Mouse (Mus musculus) ovary, postnatal 14 days (tissue): Measurements from ENCODE around the gene Slc35g2.

Experiments
- DNase-seq: peaks from one replicate; pipeline ENCODE4 v3.0.0; 2022; ENCODE audit warnings: low spot score

Slc35g2 gene

DNA sequence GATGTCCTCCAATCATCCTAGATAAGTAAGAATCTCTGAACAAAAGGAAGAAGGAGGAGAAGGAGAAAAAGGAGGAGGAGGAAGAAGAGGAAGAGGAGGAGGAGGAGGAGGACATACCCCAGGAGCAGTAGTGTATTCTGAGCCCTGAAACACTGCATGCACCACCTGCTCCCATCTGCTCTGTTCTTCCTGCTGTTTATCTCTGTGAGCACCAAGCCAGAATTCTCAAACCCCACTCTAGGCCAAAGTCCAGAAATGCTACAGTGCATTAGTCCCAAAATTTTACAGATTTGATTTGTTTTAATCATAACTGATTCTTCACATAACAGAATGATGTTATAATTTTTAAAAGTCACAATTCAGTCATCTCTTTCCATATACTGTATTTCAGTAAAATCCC is 11.9 kb downstream of the Slc35g2 start:
- DNase-seq: no peak

DNA sequence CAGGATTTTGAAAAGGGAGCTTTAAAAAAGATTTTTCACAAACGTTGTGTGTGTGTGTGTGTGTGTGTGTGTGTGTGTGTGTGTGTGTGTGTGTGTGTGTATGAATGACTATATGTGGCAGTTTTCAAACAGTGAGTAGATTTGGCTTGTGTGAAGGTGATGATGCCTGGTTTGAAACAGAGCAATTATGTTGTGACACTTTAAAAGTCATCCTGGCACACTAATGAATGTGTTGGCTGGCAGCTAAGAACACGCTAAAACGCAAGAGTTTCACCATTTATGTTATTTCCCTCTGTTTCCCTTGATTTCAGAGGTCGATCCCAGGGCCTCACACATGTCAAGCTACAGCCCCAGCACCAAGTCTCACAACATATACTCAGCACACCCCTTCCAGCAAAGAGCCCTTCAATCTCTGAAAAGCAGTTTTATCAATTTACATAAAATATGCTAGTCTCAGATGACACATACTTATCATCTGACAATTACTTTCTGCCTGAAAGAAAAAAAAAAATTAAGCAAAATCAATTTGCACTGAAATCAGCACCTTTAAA is 12.8 kb downstream of the Slc35g2 start:
- DNase-seq: no peak

GRCm38 (mm10) chr9:100555686-100556085 is 15.2 kb downstream of the Slc35g2 start:
- DNase-seq: no peak

GRCm38 (mm10) chr9:100548313-100548712 is 22.6 kb downstream of the Slc35g2 start:
- no peak for DNase-seq

- DNase-seq: no peak
Observed at GRCm38 (mm10) chr9:100546594-100546910, 24.3 kb downstream of the Slc35g2 start.

GRCm38 (mm10) chr9:100545715-100546593 is 24.9 kb downstream of the Slc35g2 start, which contains the start of gene Nck1:
Gene Nck1 (minus strand): TSS chr9:100546134.
- peak; percentile 97 for DNase-seq

DNA sequence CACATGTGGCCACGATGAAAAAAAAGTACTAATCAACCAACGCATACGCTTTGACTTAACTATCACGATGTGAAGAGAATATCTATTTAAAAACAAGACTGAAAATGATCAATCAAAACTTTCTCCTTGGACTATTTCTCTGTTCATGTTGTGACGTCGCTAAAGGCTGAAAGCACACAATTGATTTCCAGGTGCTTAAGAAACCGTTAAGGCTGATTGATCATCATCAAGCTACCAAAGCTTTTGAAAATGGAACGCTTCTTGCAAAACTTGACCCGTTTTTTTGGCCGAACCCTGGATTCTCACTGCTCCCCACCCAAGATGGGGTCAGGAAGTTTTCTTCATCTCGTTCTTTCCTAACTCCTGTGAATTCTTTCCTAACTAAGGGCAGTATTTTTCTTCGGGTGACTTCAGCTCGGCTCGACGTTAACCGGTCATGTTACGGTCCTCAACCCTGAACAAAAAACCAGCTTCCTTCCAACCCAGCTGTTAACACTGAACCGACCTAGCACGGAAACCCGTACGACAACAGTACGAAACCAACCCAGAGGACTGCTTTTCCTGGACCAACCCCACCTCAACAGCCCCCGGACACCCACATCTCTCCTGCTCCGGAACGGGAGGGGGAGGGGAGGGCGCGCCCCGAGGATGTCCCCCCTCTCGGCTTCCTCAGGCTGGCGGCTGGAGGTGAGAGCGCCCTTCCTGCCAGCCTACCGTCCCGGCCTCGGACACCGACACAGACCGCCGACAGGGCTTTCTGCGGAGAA is 25.8 kb downstream of the Slc35g2 start:
- no peak for DNase-seq

DNA sequence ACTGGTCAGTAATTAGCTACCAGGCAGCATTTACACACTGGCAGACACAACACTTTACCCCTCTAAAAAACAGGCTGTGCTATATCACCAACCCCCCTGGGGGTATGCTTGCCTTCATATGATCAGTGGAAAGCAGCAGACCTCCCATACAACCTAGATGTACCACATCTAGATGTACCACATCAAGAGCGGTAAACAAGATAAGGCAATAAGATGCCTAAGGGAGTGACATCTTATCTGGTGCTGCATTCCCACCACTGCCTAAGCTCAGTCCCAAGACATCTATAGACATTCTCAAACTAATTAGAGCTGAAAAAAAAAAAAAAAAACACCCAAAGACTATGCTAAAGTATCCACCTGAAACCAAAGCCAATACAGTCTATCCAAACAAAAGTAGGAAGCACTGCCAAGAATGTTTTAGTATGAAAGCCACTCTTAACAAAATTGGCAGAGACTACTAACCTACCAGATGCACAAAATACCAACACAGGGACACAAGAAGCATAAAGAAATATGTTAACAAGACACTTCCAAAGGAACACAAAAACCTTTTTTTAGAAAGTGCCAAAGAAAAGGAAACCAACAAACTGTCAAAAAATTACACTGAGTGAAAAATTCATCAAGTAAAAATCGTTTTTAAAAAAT is 35.1 kb downstream of the Slc35g2 start:
- DNase-seq: no peak

DNA sequence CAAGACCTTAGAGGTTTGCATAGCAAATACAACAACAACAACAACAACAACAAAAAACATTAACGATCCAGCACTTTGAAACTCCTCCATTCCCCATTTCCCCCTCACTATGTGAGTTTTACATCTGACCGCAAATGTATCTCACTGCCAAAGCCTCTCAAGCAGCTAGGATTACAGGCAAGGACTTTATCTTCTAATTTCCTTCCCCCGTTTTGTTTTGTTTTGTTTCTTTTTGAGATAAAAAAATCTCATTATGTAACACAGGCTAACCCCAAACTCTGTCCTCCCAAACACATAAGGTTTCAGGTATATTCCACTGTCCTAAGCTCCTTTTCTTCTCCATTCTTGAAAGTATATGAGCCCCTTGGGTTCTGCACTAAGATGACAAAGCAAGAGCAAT is 36.2 kb downstream of the Slc35g2 start:
- DNase-seq: no peak

GRCm38 (mm10) chr9:100532847-100533505 is 37.9 kb downstream of the Slc35g2 start:
- no peak for DNase-seq

GRCm38 (mm10) chr9:100531296-100531695 is 39.6 kb downstream of the Slc35g2 start:
- DNase-seq: no peak

DNA sequence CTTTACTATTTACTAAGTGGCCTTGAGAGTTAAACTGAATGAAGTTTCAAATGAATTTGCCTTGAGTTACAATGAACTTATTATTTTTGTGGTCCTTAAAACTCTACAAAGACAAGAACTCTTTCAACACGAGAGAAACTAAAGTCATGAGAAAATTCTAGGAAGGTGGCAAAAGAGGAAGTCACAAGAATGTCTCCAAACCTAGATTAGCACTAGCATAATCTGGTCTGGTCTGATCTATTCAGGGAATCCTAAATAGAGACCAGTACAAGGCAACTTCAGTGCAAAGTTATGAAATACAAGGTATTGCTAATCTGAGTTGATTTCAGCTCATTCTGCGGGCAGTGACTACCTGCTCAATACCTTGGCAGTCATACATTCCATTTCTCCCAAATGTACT is 45.7 kb downstream of the Slc35g2 start:
- no peak for DNase-seq

DNA sequence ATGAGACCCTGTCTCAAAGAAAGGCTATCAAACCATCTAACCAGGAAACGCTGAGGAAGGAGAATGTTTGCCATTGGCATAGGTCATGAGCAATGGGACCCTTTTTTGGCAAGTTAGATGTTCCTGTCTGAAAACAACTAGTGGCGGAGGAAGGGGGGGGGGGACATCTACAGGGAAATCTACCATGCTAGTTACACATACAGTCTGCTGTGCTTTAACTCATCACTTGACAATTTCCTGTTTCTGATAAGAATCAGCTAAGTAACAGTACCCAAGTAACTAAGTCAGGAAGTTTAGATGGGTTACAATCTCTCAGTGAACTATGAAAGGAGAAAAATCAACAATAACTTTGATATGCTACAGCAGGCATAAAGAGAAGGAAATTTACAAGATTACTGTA is 48.9 kb downstream of the Slc35g2 start:
- DNase-seq: no peak

- DNase-seq: peak; percentile 42
Observed at GRCm38 (mm10) chr9:100520586-100520985, 50.3 kb downstream of the Slc35g2 start.

GRCm38 (mm10) chr9:100520012-100520411 is 50.9 kb downstream of the Slc35g2 start:
- no peak for DNase-seq

- no peak for DNase-seq
Observed at GRCm38 (mm10) chr9:100507581-100507980, 63.3 kb downstream of the Slc35g2 start.

GRCm38 (mm10) chr9:100506652-100507051 is 64.2 kb downstream of the Slc35g2 start:
- DNase-seq: peak; percentile 27

DNA sequence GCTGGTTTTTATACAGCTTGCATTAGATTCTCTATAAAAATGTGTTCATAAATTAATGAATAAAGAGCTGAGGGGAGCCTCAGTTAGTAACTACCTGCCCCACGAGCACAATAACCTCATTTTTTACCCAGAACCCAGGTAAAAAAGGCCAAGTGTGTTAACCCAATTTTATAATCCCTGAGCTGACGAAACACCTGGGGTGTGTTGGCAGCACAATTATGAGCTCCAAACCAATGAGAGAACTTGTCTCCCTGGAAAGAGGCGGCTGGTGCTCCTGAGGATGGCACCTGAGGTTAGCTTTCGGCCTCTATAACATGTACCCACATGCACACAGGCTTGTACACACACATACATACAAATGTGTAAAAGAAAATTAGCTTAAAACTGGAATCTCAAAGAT is 65.4 kb downstream of the Slc35g2 start:
- DNase-seq: no peak
